Mouse (Mus musculus) monocyte, adult 59 days (primary cell): ENCODE measurements around the gene Pcsk1n. TPM values are rescaled to one million over a fixed set of nuclear protein-coding genes. Genes with fewer than 3 reads are reported as not detected.

Experiments
- total RNA-seq, 2 experiments: library from RNA; stranded (reverse); gene quantifications; one replicate each; pipeline ENCODE4 v1.2.4; 2023

Gene Pcsk1n
- not detected for total RNA-seq

DNA sequence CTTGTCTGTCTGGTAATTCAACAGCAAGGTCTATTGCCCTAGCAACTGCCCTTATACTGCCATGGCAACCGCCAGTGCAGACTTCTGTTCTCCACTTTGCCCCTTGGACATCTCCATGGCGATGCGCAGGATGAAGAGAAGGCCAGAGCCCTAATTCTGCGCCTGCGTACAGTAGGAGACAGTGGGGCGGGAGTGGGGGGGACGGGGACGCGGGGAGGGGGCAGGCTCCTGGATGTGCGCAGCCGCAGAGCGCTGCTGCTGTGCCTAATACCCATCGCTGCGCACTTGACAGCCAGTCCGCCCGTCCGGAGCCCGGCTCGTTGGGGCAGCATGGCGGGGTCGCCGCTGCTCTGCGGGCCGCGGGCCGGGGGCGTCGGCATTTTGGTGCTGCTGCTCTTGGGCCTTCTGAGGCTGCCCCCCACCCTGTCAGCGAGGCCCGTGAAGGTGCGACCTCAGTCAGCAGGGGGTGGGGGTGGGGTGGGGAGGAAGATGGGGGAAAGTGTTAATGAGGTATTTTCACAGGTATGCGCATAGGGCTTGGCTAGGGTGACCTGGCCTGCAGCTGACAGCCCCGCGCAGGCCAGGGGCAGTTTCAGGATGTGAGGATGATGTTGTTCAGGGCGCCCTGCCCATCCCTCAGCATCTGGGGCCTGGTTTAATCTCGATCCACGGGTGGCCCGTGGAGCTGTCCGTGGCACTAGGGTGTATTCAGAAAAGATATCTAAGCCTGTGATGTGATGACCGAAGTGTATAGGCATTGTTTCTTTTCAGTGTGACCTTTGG, at the start of gene Pcsk1n:
Gene Pcsk1n, plus strand, starts transcription at position 222 of the 783 bp plus-strand sequence.

DNA sequence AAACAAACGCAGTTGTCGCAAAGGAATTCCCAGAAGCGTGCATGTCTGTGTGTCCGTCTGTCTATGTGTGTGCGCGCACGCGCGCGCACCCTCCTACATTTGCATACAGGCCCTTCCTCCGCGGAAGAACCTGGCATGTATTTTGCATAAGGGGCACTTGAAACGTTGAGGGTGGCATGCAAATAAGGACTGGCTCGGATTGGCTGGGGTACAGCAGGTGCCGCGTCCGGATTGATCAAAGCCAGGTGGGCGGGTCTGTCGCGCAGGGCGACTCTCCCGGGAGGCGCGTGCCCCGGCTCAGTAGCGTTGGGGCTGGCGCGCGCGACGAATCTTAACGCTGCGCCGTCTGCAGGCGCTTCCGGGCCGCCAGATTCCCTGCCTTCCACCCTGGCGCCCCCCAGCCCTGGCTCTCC, 41.6 kb upstream of the Pcsk1n start, which contains the start of gene Pim2:
Gene Pim2, plus strand, starts transcription at position 256 of the 413 bp plus-strand sequence.

DNA sequence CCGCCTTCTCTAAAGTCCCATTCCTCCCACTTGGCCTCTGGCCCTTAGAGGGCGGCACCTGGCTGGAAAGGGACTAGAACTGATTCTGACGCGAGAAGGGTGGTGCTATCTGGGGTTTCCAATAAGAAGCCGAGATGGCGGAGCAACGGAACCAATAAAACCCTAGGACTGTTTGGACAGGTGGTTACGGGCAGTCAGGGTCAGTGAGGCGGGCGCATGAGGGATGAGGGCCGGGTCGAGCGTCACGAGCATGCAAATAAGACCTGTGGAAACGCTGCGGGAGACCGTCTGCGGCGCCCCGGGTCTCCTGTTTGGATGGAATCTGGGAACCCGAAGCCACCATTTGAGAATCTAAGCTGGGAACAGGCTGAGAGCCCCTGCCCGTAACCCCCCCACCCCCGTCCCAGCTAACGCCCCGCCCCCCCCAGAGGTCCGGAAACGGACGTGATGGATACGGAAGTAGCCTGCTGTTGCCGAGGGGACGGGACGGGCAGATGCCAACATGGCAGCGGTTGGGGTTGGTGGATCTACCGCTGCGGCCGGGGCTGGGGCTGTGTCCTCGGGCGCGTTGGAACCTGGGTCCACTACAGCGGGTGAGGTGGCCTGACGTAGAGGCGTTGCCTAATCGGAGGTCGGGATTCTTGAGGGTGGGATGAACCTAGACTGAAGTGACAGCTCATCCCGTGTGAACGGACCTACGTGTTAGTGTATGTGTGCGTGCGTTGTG, 35.6 kb upstream of the Pcsk1n start, which contains the start of gene Slc35a2:
Gene Slc35a2, plus strand, starts transcription at position 188 of the 727 bp plus-strand sequence.

GRCm38 (mm10) chrX:7898880-7899874, 20.4 kb upstream of the Pcsk1n start, which contains the start of the genes Pqbp1 and Timm17b:
Pqbp1 (minus strand) TSS chrX:7899269.
Timm17b (plus strand) TSS chrX:7899357.

GRCm38 (mm10) chrX:7907735-7908134, 11.9 kb upstream of the Pcsk1n start, which contains the start of gene Gm10491:
Gm10491 (minus strand) TSS chrX:7907835.

GRCm38 (mm10) chrX:7909242-7909641, 10.4 kb upstream of the Pcsk1n start, which contains the start of gene Gm10490:
Gm10490 (plus strand) TSS chrX:7909542.

DNA sequence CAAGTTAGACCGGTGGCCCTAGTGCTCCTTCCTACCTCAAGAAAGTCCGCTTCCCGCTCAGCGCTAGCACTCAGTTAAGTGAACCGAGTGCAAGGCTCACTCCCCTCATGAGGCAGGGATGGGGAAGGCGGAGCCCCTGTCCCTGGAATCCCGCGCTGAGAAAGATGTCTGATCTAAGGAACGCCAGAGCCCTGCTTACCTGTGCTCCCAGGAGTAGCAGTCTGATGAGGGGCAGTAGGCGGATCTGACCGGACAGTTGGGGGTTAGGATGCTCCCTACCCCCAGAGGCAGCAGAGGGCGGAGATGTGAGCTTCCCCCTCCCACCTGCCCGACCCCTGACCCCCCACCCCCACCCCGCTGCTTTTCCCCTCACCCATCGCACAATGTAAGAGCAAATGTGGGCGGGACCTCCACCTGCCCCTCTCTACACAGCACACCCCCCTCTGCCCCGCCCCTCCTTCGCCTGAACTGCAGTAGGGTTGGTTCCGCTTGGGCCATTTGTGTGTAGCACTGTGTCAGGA, 8.7 kb downstream of the Pcsk1n start, which contains the start of gene Eras:
Gene Eras, minus strand, starts transcription at position 338 of the 521 bp plus-strand sequence.

DNA sequence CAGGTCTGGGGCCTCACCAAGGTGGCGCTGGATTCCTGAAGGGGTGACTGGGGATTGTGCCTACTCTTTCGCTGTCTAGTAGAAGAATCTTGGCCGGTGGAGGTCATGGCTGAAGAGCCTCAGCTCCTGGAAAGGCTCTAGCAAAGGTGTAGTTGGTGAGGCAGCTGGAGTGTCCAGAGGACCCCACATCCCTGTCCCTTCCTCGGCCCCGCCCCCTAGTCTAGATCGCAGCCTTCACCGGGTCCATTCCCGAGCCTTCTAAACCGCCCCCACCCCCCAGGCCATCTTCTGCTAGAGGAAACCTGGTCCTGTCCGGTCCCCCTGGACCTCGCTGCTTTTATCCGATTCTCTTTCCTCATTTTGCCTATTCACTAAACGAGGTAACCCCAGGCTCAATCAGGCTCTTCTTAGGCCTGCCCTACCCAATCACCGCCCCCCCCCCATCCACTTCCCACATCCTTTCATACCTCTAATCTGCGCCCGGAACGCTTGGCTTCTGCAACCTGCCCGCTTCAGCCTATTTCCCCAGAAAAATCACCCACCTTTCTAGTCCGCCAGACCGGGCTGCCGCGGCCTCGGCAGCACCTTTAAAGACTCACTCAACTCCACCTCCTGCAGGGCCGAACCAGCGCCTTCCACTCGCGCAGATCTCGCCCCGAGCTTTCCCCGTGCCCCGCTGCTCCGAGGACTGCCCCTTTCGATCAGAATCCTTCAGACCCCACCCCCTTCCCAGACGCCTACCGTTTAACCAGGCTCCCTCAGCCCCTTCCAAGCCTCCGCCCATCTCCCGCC, 27.7 kb downstream of the Pcsk1n start, which contains the start of gene Hdac6:
Gene Hdac6, minus strand, starts transcription at position 782 of the 792 bp plus-strand sequence.

Other genes with a start within 250 kb of the Pcsk1n start
- gene Plp2, start 248.4 kb upstream of the Pcsk1n start, total RNA-seq = 10 to 100 TPM; 78.2 to 91.8 TPM
- not detected for gene Magix, start 238.6 kb upstream of the Pcsk1n start, total RNA-seq
- gene Gpkow, start 222.7 kb upstream of the Pcsk1n start, total RNA-seq = 10 to 100 TPM; 38.6 to 45.8 TPM
- gene Wdr45, start 205.5 kb upstream of the Pcsk1n start, total RNA-seq = 10 to 100 TPM; 42.0 to 42.8 TPM
- not detected for gene Gm45208, start 197.6 kb upstream of the Pcsk1n start, total RNA-seq
- 10 to 100 TPM in 1 of 2 experiments, 1 to 10 TPM in 1; 8.2 to 10.6 TPM for gene Praf2, start 191.4 kb upstream of the Pcsk1n start, total RNA-seq
- gene Ccdc120, start 168.9 kb upstream of the Pcsk1n start, total RNA-seq = not detected
- 100 to 1,000 TPM; 109 to 115 TPM for gene Tfe3, start 157.3 kb upstream of the Pcsk1n start, total RNA-seq
- 100 to 1,000 TPM; 114 to 122 TPM for gene Gripap1, start 130.1 kb upstream of the Pcsk1n start, total RNA-seq
- gene Kcnd1, start 97.5 kb upstream of the Pcsk1n start, total RNA-seq = 1 to 10 TPM; 2.0 to 5.9 TPM
- 100 to 1,000 TPM; 147 to 152 TPM for gene Otud5, start 78.5 kb upstream of the Pcsk1n start, total RNA-seq
- gene Pim2, start 41.6 kb upstream of the Pcsk1n start, total RNA-seq = 1 to 10 TPM; 7.1 to 7.2 TPM
- 10 to 100 TPM; 30.2 to 34.2 TPM for gene Slc35a2, start 35.8 kb upstream of the Pcsk1n start, total RNA-seq
- gene Pqbp1, start 20.6 kb upstream of the Pcsk1n start, total RNA-seq = 10 to 100 TPM; 40.6 to 46.7 TPM
- 10 to 100 TPM; 28.4 to 31.2 TPM for gene Timm17b, start 20.5 kb upstream of the Pcsk1n start, total RNA-seq
- gene Gm10491, start 12.0 kb upstream of the Pcsk1n start, total RNA-seq = not detected
- gene Gm10490, start 10.3 kb upstream of the Pcsk1n start, total RNA-seq = not detected
- not detected for gene Eras, start 8.8 kb downstream of the Pcsk1n start, total RNA-seq
- gene Hdac6, start 28.1 kb downstream of the Pcsk1n start, total RNA-seq = 10 to 100 TPM in 1 of 2 experiments, 1 to 10 TPM in 1; 8.1 to 11.2 TPM
- gene Gata1, start 58.2 kb downstream of the Pcsk1n start, total RNA-seq = not detected
- not detected for gene Glod5, start 98.7 kb downstream of the Pcsk1n start, total RNA-seq
- gene Suv39h1, start 154.9 kb downstream of the Pcsk1n start, total RNA-seq = 10 to 100 TPM; 13.8 to 15.7 TPM
- gene Was, start 170.7 kb downstream of the Pcsk1n start, total RNA-seq = 100 to 1,000 TPM; 141 to 157 TPM
- 10 to 100 TPM; 72.2 to 76.7 TPM for gene Wdr13, start 213.1 kb downstream of the Pcsk1n start, total RNA-seq
- 100 to 1,000 TPM; 328 to 382 TPM for gene Rbm3, start 226.1 kb downstream of the Pcsk1n start, total RNA-seq